Mouse (Mus musculus) kidney, embryonic 15.5 days (tissue): ENCODE results near the gene Tenm2. TPM values are rescaled to one million over a fixed set of nuclear protein-coding genes. Genes with fewer than 3 reads are reported as not detected.
A peak's percentile ranks its signal among the peaks of the same experiment; 100 is the strongest.

Experiments used
- ATAC-seq: fragments of 200-750 bp; cut with Nextera tagmentation; replicated peaks from 2 replicates; pipeline ENCODE4 v1.8.0; 2017; ENCODE audit warnings: moderate TSS enrichment; ENCODE audit not compliant: low FRiP score
- H3K27ac ChIP-seq: fragments of 300-500 bp; sonication (generic); 2 replicates; pipeline ENCODE4 v1.5.1; 2015; ENCODE audit warnings: mild to moderate bottlenecking, inconsistent platforms
- H3K27me3 ChIP-seq: fragments of 300-500 bp; sonication (generic); 2 replicates; pipeline ENCODE4 v1.6.1; 2015; ENCODE audit warnings: inconsistent platforms
- H3K36me3 ChIP-seq: fragments of 300-500 bp; sonication (generic); 2 replicates; pipeline ENCODE4 v1.6.1; 2015; ENCODE audit warnings: inconsistent platforms
- H3K4me1 ChIP-seq: fragments of 300-500 bp; sonication (generic); 2 replicates; pipeline ENCODE4 v1.6.1; 2015; ENCODE audit warnings: inconsistent platforms
- H3K4me2 ChIP-seq: fragments of 300-500 bp; sonication (generic); 2 replicates; pipeline ENCODE4 v1.6.1; 2015; ENCODE audit warnings: moderate library complexity, mild to moderate bottlenecking, inconsistent platforms
- H3K4me3 ChIP-seq: fragments of 300-500 bp; sonication (generic); replicated peaks from 2 replicates; pipeline ENCODE4 v1.5.1; 2015; ENCODE audit warnings: mild to moderate bottlenecking, inconsistent platforms
- H3K9ac ChIP-seq: fragments of 300-500 bp; sonication (generic); 2 replicates; pipeline ENCODE4 v1.6.1; 2015; ENCODE audit warnings: mild to moderate bottlenecking, inconsistent platforms
- H3K9me3 ChIP-seq: fragments of 300-500 bp; sonication (generic); replicated peaks from 2 replicates; pipeline ENCODE4 v1.6.1; 2016; ENCODE audit warnings: inconsistent platforms
- WGBS: fragments of 180-500 bp; shearing (Covaris S2); methylation state at CpG from one replicate; pipeline ENCODE4 v1.1.7; 2015; ENCODE audit warnings: mixed read lengths; 5-methylcytosine and 5-hydroxymethylcytosine counted together
- polyA plus RNA-seq: library from polyadenylated mRNA; unstranded; fragments of >200 nt; fragmentation: Nextera tagmentation; extraction: Ambion mirVana; gene quantifications from 2 replicates; pipeline ENCODE4 v1.2.1, GENCODE M21; 2015

The Tenm2 gene
- polyA plus RNA-seq, 1 experiment from 2014 or later = 0.78 TPM

DNA sequence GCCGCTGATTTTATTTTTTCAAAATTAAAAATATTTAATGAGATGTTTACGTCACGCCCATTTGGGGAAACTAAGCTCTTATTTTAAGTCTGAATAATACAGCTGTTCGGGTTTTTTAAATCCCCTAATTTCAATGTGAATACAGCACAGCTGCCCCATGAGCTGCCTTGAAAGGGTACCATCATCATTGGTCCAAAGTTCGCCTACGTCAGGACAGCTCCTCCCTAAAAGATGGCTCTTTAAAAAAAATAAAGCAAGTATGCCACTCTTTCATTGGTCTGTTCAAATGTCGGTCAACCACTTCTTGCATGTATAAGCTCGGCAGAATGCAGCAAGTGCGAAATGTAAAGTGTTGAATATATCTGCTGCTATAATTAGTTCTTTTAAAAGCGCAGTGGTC is 160.4 kb downstream of the Tenm2 start:
- no peak for ATAC-seq
- no peaks in the 10 kb centered on the region for H3K36me3 ChIP-seq
- H3K4me1 ChIP-seq = no peaks in the 10 kb centered on the region
- H3K9ac ChIP-seq = no peak overlapping the region
- H3K27me3 ChIP-seq = no peaks in the 10 kb centered on the region
- H3K4me3 ChIP-seq = no peak overlapping the region
- 94% methylated on average over 10 of the region's 10 CpGs for WGBS
- no peak overlapping the region for H3K27ac ChIP-seq
- no peak overlapping the region for H3K4me2 ChIP-seq
- no peaks in the 10 kb centered on the region for H3K9me3 ChIP-seq

DNA sequence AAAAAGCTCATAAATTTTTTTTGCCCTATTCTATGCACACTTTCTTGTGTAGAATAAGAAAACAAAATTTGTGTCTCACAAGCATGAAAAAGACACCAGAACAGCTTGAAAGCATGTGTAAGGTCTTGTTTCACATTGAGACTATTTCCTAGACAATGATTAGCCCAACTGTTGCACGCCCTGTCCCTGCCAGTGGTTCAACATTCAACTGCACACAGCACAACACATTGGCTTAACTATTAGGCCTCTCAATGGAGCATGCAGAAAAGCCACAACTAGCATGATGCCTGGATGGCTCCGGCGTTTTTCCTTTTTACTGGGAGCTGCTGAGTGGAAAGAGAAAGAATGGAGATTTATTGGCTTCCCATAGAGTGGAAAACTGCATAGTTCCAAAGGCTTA is 170.3 kb downstream of the Tenm2 start:
- Histone ChIP-seq H3K9me3 (no peaks in the 10 kb centered on the region), H3K4me3 (no peak overlapping the region), H3K27me3 (no peaks in the 10 kb centered on the region), H3K4me2 (no peak overlapping the region), H3K27ac (peak overlapping the region; percentile 64; the same call in 1 of the 2 replicates), H3K9ac (no peak overlapping the region), H3K4me1 (no peaks in the 10 kb centered on the region), H3K36me3 (no peaks in the 10 kb centered on the region)
- 63% methylated on average over 3 of the region's 3 CpGs for WGBS
- peak; percentile 91 for ATAC-seq

DNA sequence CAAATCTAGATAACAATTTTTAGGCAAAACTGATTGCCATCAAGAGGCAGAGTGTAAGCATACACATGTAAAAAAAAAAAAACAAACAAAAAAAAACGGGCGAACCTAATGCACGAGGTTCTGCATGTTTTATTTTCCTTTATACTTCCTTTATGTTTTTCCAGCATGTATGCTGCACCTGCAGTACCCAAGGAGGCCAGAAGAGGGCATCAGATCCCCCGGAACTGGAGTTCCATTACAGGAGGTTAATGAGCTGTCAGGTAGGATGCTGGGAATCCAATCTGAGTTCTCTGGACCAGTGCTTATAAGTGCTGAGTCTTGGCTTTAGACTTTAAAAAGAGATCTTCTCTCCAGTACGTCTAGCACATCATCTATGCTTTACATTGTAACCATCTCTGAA is 189.1 kb downstream of the Tenm2 start:
- no peak for ATAC-seq
- WGBS = 62% methylated on average over 5 of the region's 5 CpGs
- Histone ChIP-seq H3K36me3 (no peaks in the 10 kb centered on the region), H3K27ac (no peak overlapping the region), H3K4me1 (0 out of 2 replicates have a peak, but pooled peaks cover 2% of the 10 kb centered on the region), H3K27me3 (no peaks in the 10 kb centered on the region), H3K4me2 (no peak overlapping the region), H3K9ac (no peak overlapping the region), H3K4me3 (no peak overlapping the region), H3K9me3 (no peaks in the 10 kb centered on the region)

DNA sequence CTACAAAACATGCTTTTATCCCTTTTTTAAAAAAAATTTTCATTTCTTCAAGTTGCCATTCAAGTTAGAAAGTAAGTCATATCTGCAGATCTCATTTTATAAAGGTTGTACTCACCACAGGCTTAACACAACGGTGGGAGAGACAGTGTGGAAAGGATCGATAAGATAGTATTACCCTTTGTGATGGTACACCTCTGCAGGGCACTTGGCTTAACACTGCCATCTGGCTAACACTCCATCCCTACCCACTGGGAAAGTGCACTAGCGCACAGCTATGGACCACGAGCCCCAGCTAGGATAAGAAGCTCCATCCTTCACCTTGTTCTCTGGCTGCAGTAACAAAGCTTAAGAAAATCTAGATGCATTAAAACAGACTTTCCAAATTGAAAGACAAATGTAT is 194.5 kb downstream of the Tenm2 start:
- Histone ChIP-seq H3K4me1 (no peaks in the 10 kb centered on the region), H3K9me3 (no peaks in the 10 kb centered on the region), H3K27ac (no peak overlapping the region), H3K9ac (no peak overlapping the region), H3K4me3 (no peak overlapping the region), H3K4me2 (no peak overlapping the region), H3K27me3 (no peaks in the 10 kb centered on the region), H3K36me3 (no peaks in the 10 kb centered on the region)
- WGBS = 64% methylated on average over 4 of the region's 4 CpGs
- ATAC-seq = no peak

DNA sequence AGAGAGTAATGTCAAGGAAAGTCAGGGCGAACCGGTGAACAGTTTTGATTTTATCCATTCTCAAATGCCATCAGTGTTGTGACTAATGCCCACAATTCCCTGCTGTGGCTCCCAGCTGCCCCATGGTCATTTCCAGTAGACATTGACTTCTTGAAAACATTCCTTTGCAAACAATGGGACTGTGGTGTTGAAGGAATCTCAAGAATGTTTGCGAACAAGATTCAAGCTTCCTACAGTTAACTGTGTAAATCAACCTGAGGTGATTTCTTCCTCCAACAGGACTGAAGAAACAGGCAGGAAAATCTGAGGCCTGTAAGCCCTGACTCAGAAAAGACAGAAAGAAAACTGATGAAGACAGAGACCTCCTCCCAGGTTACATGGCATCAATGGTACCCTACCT is 196.5 kb downstream of the Tenm2 start:
- Histone ChIP-seq H3K9ac (no peak overlapping the region), H3K36me3 (no peaks in the 10 kb centered on the region), H3K4me1 (no peaks in the 10 kb centered on the region), H3K4me2 (no peak overlapping the region), H3K27me3 (no peaks in the 10 kb centered on the region), H3K27ac (no peak overlapping the region), H3K4me3 (no peak overlapping the region), H3K9me3 (no peaks in the 10 kb centered on the region)
- WGBS = 67% methylated on average over 3 of the region's 3 CpGs
- no peak for ATAC-seq

DNA sequence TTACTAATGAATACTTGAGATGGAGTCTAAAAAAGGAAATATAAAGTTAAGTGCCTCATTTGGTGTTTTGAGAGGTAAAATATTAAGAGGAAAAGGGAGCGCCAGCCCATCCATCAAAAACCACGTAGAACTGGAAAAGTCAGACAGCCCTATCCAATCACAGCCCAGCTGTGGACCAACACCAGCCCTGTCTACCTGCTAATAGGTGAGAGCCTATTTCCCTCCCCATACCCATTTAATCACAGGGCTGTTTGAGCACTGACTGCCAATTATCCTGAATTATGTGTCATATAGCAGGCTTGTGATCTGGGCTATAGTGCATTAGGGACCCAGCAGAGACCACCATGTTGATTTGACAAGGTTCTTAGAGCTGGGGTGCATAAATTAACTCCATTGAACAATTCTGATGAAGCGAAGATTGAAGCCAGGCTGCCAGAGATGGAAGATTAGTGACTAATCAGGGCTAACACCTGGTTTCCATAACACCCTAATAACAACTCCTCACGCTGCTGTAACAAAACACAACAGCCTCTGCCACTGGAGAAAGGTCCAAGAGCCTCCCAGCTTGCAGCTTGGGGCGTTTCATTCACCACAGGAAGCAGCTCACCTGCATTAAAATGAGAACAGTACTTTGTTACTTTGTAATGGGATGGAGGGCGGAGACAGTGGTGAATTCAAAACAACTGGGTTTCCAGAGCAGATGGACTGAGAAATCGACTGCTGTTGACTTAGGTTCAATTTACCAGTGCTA is 204.3 kb downstream of the Tenm2 start:
- no peaks in the 10 kb centered on the region for H3K9me3 ChIP-seq
- WGBS = 50% methylated on average over 7 of the region's 7 CpGs
- no peak for ATAC-seq
- no peaks in the 10 kb centered on the region for H3K36me3 ChIP-seq
- no peak overlapping the region for H3K4me3 ChIP-seq
- no peak overlapping the region for H3K9ac ChIP-seq
- no peak overlapping the region for H3K4me2 ChIP-seq
- H3K4me1 ChIP-seq = no peaks in the 10 kb centered on the region
- no peaks in the 10 kb centered on the region for H3K27me3 ChIP-seq
- H3K27ac ChIP-seq = no peak overlapping the region

DNA sequence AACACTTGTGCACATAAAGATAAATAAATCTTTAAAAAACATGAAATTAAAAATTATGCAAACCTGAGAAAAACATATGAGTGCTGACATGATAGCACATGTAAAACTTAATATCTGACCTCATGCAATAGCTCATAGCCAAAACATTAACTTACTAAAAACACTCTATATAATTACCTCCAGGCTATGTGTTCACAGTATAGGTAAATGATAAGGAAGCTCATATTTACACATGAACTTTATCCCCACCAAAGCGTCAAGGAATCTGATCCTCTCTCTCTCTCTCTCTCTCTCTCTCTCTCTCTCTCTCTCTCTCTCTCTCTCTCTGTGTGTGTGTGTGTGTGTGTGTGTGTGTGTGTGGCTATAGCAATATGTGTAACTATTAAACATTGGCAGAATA is 223.9 kb downstream of the Tenm2 start:
- Histone ChIP-seq H3K27me3 (no peaks in the 10 kb centered on the region), H3K9ac (no peak overlapping the region), H3K9me3 (no peaks in the 10 kb centered on the region), H3K36me3 (no peaks in the 10 kb centered on the region), H3K27ac (no peak overlapping the region), H3K4me1 (no peaks in the 10 kb centered on the region), H3K4me2 (no peak overlapping the region), H3K4me3 (no peak overlapping the region)
- 79% methylated on average over 1 of the region's 1 CpGs for WGBS
- no peak for ATAC-seq

DNA sequence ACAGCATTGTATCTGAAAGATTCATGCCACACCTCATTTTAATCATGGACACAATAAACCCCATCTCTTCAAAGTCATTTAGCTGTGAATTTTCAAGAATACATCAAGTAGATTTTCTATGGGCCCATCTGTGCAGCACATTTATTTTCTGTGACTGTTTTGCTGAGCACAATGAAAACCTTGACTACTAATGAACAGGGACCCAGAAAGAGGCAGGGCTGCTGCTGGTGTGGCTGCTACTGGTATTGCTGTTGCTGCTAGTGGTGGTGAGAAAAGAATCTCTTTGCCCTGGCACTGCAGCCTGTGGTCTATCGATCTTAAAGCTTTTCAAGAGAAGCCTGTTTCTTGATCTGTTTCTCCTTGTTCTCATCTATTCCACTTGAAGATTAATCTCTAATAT is 226.5 kb downstream of the Tenm2 start:
- Histone ChIP-seq H3K4me2 (no peak overlapping the region), H3K27me3 (no peaks in the 10 kb centered on the region), H3K4me1 (no peaks in the 10 kb centered on the region), H3K27ac (no peak overlapping the region), H3K36me3 (no peaks in the 10 kb centered on the region), H3K9me3 (no peaks in the 10 kb centered on the region), H3K4me3 (no peak overlapping the region), H3K9ac (no peak overlapping the region)
- 89% methylated on average over 1 of the region's 1 CpGs for WGBS
- ATAC-seq = no peak

DNA sequence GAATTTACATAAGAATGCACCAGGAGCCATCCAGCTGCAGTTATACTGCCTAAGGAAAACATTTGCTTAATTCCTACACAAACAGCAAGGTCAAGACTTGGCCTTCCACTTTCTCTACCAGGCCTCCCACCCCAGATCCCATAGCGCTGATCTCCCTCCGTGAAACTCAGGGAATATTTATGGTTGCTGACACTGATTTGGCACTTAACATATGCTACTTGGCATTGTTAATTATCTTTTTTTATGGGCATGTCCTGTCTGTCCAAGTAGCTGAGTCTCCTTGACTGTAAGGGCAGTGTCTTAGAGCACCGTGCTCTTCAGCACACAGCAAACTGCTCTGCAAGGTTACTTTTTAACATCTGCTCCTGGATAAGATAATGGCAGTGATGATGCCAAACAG is 238.1 kb downstream of the Tenm2 start:
- Histone ChIP-seq H3K4me2 (no peak overlapping the region), H3K9me3 (no peaks in the 10 kb centered on the region), H3K4me3 (no peak overlapping the region), H3K36me3 (no peaks in the 10 kb centered on the region), H3K4me1 (0 out of 2 replicates have a peak, but pooled peaks cover 8% of the 10 kb centered on the region), H3K9ac (no peak overlapping the region), H3K27ac (no peak overlapping the region), H3K27me3 (no peaks in the 10 kb centered on the region; the same call in 1 of the 2 replicates)
- WGBS = 20% methylated on average over 3 of the region's 3 CpGs
- ATAC-seq = peak; percentile 89

DNA sequence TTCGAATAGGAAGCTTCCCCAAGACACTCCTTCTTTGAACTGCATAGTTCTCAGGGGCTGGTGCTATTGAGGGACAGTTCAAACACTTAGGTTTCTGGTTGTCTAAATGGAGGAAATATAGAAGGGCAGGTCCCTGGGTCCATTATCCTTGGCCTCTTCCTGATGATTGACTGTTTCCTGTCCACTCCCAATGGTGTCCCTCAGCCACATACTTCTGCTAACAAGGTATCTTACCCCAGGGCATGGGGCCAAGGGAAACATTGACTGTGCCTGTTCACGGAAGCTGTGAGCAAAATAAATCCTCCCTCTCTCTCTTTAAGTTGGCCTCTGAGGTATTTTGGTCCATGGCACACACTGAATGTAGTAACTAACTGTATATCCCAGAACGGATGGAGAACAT is 244.9 kb downstream of the Tenm2 start:
- H3K9me3 ChIP-seq = no peaks in the 10 kb centered on the region
- 0 out of 2 replicates have a peak, but pooled peaks cover 3% of the 10 kb centered on the region for H3K4me1 ChIP-seq
- H3K27ac ChIP-seq = no peak overlapping the region
- H3K4me3 ChIP-seq = no peak overlapping the region
- peak; percentile 56; the same call in 1 of the 2 replicates for ATAC-seq
- no peaks in the 10 kb centered on the region; the same call in 1 of the 2 replicates for H3K27me3 ChIP-seq
- no peak overlapping the region for H3K4me2 ChIP-seq
- WGBS = 39% methylated on average over 3 of the region's 3 CpGs
- H3K9ac ChIP-seq = no peak overlapping the region
- no peaks in the 10 kb centered on the region for H3K36me3 ChIP-seq

DNA sequence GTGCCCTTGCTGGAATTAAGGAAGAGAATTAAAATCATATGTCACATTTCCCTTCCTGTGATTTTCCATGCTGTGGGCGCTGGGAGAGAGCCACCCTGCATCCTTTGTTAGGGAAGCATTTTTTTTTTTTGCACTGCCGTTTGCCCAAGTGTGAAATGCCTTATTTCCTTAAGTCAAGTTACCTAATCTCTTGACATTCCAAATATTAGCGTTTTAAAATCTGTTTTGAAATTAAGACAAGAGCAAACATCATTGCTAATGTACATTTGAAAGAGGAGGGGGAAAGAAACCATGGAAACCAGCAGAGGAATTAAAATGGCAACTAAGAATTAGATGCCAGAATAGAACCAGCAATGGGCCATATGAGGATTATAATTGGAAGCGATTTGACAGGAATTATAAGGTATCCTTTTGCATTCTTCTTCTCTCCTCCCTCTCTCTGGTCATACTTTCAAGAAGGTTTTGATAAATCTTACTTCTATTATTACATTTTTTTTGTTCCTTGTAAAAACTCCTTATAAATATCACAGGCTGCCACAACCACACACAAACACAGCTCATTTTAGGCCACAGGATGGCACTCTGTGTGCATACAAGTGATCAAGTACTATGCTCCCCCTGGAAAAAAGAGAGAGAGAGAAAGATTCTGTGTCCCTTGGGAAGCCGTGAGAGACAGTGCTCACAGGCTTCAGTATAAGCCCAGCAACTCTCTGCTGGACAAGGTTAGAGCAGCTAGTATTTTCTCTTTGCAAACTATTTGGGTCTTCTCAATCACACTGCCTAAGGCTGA is 246.8 kb downstream of the Tenm2 start:
- Histone ChIP-seq H3K4me1 (0 out of 2 replicates have a peak, but pooled peaks cover 3% of the 10 kb centered on the region), H3K36me3 (no peaks in the 10 kb centered on the region), H3K9ac (no peak overlapping the region), H3K9me3 (no peaks in the 10 kb centered on the region), H3K4me2 (no peak overlapping the region), H3K27me3 (no peaks in the 10 kb centered on the region), H3K4me3 (no peak overlapping the region), H3K27ac (no peak overlapping the region)
- ATAC-seq = peak; percentile 74; the same call in 1 of the 2 replicates
- 49% methylated on average over 5 of the region's 5 CpGs for WGBS

DNA sequence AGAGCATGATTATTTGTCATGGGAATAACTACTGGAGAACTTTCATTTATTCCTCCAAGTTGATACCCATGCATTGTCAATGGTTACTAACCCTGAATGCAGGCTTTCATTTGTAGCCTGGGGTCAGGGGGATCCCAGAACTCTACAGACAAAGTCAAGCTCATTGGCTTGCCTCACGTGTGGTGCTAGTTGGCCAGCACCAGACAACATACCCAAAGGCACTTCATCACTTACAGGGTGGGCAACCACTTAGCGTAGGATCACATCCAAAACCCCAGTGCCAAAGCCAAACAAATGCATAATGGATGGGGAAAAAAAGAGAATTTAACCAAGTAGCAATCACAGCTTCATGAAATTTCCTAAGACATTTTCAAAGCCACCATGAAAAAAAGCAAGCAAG is 261.6 kb downstream of the Tenm2 start:
- Histone ChIP-seq H3K4me2 (no peak overlapping the region), H3K9ac (no peak overlapping the region), H3K27ac (no peak overlapping the region), H3K36me3 (no peaks in the 10 kb centered on the region), H3K4me3 (no peak overlapping the region), H3K9me3 (no peaks in the 10 kb centered on the region), H3K27me3 (no peaks in the 10 kb centered on the region), H3K4me1 (no peaks in the 10 kb centered on the region)
- 75% methylated on average over 2 of the region's 2 CpGs for WGBS
- ATAC-seq = no peak
